In genomic region chr15:57340499-57340898, GRCm38 (mm10) we compare ENCODE assay signal across 23 mouse cellular contexts.
A peak's percentile ranks its signal among the peaks of the same experiment; 100 is the strongest.
DNase-seq lines count a peak whose midpoint lies in the region; ATAC-seq and TF ChIP-seq lines count a peak whose summit lies in the region.
"Had no signal": no experiment of that assay in that cellular context is flagged by ENCODE, and none has a peak within 500 bp of the region (broad histone marks: within the 10 kb centered on the region; RNA-seq: fewer than 3 reads in every experiment).

No protein-coding gene starts in this region.

- ATAC-seq in hindbrain, embryonic 15.5 days (ENCODE audit: low FRiP score, low read depth), result peak; percentile 63; the same call in 1 of the 2 replicates
- no peak for ATAC-seq in hindbrain, embryonic 12.5 days (ENCODE audit: low FRiP score)
- no peak for ATAC-seq in activated CD4-positive, CD25-positive, alpha-beta regulatory T cell, adult 4 months
- ATAC-seq: intestine, embryonic 16.5 days; lung, postnatal 0 days had no signal

- no peaks in the 10 kb centered on the region for H3K9me3 ChIP-seq in hindbrain, embryonic 15.5 days
- H3K9me3 ChIP-seq in hindbrain, embryonic 12.5 days (replicated peaks), result no peaks in the 10 kb centered on the region
- H3K9me3 ChIP-seq: embryonic facial prominence, embryonic 13.5 days; kidney, embryonic 15.5 days; limb, embryonic 15.5 days; liver, embryonic 15.5 days; neural tube, embryonic 13.5 days had no signal

- peak; percentile 3 for DNase-seq in retina, adult 2 months (ENCODE audit: low read depth, low spot score)
- DNase-seq in retina, embryonic 14.5 days (ENCODE audit: low spot score), result no peak
- peak; percentile 9 to 34 for DNase-seq in layer of hippocampus, adult 2 months (ENCODE audit: low spot score in 2 of 2)
- DNase-seq in telencephalon, adult 2 months (ENCODE audit: low read depth, low spot score), result peak; percentile 8
- no peak for DNase-seq in urinary bladder, postnatal 36 days (ENCODE audit: low spot score in 2 of 2)
- DNase-seq: adrenal gland, adult 8-10 months; cerebellum, adult 18-20 months; gastrocnemius, postnatal 36 days; kidney, postnatal 4 days; right cerebral cortex, postnatal 25 days; thymus, adult 18-20 months; thymus, postnatal 4 days had no signal

- TF ChIP-seq CTCF in layer of hippocampus, adult 2 months (conservative IDR thresholded peaks at IDR 0.05), result no peak

- no peak overlapping the region for H3K4me2 ChIP-seq in hindbrain, embryonic 15.5 days
- no peak overlapping the region for H3K4me2 ChIP-seq in hindbrain, embryonic 12.5 days (replicated peaks)
- H3K4me2 ChIP-seq: embryonic facial prominence, embryonic 13.5 days; kidney, embryonic 15.5 days; limb, embryonic 15.5 days; liver, embryonic 15.5 days; midbrain, embryonic 11.5 days; neural tube, embryonic 13.5 days had no signal

- H3K4me3 ChIP-seq in hindbrain, embryonic 15.5 days, result no peak overlapping the region
- H3K4me3 ChIP-seq in hindbrain, embryonic 12.5 days, result no peak overlapping the region
- H3K4me3 ChIP-seq in layer of hippocampus, adult 2 months, result no peak overlapping the region
- H3K4me3 ChIP-seq: embryonic facial prominence, embryonic 13.5 days; kidney, embryonic 15.5 days; limb, embryonic 15.5 days; liver, embryonic 15.5 days; neural tube, embryonic 13.5 days had no signal

- H3K4me1 ChIP-seq in hindbrain, embryonic 15.5 days (replicated peaks), result no peaks in the 10 kb centered on the region
- H3K4me1 ChIP-seq in hindbrain, embryonic 12.5 days, result no peaks in the 10 kb centered on the region
- H3K4me1 ChIP-seq: embryonic facial prominence, embryonic 13.5 days; kidney, embryonic 15.5 days; limb, embryonic 15.5 days; liver, embryonic 15.5 days; neural tube, embryonic 13.5 days had no signal

- H3K27ac ChIP-seq in hindbrain, embryonic 15.5 days (replicated peaks), result no peak overlapping the region
- H3K27ac ChIP-seq in hindbrain, embryonic 12.5 days, result no peak overlapping the region
- H3K27ac ChIP-seq in layer of hippocampus, adult 2 months, result no peak overlapping the region
- H3K27ac ChIP-seq: embryonic facial prominence, embryonic 13.5 days; kidney, embryonic 15.5 days; limb, embryonic 15.5 days; liver, embryonic 15.5 days; neural tube, embryonic 13.5 days had no signal

- no peaks in the 10 kb centered on the region for H3K36me3 ChIP-seq in hindbrain, embryonic 15.5 days
- no peaks in the 10 kb centered on the region for H3K36me3 ChIP-seq in hindbrain, embryonic 12.5 days
- H3K36me3 ChIP-seq: embryonic facial prominence, embryonic 13.5 days; kidney, embryonic 15.5 days; limb, embryonic 15.5 days; liver, embryonic 15.5 days; neural tube, embryonic 13.5 days had no signal

- H3K27me3 ChIP-seq in hindbrain, embryonic 15.5 days, result no peaks in the 10 kb centered on the region
- H3K27me3 ChIP-seq in hindbrain, embryonic 12.5 days, result no peaks in the 10 kb centered on the region
- H3K27me3 ChIP-seq: embryonic facial prominence, embryonic 13.5 days; kidney, embryonic 15.5 days; limb, embryonic 15.5 days; liver, embryonic 15.5 days; neural tube, embryonic 13.5 days had no signal

- no peak overlapping the region for H3K9ac ChIP-seq in hindbrain, embryonic 15.5 days
- no peak overlapping the region for H3K9ac ChIP-seq in hindbrain, embryonic 12.5 days
- H3K9ac ChIP-seq: embryonic facial prominence, embryonic 13.5 days; kidney, embryonic 15.5 days; limb, embryonic 15.5 days; liver, embryonic 15.5 days; neural tube, embryonic 13.5 days had no signal

- 47% methylated on average over 3 of the region's 3 CpGs for WGBS in hindbrain, embryonic 15.5 days
- WGBS in hindbrain, embryonic 12.5 days, result 68% methylated on average over 3 of the region's 3 CpGs

Comparison
In these comparisons a context has a peak if more than half of its experiments do, and no peak if none do; other contexts are left out.
1. DNase-seq: peak in retina, adult 2 months (single experiment), layer of hippocampus, adult 2 months (2 of 2) and telencephalon, adult 2 months (single experiment); none in retina, embryonic 14.5 days (single experiment) and urinary bladder, postnatal 36 days (0 of 2).